Mouse (Mus musculus) midbrain, embryonic 16.5 days (tissue): ENCODE results near the gene Tln2. TPM values are rescaled to one million over a fixed set of nuclear protein-coding genes. Genes with fewer than 3 reads are reported as not detected.

ENCODE experiments used
- ATAC-seq: fragments of 200-750 bp; cut with Nextera tagmentation; 2 replicates; pipeline ENCODE4 v1.8.0; 2017; ENCODE audit warnings: moderate TSS enrichment
- H3K27ac ChIP-seq: fragments of 300-500 bp; sonication (generic); 2 replicates; pipeline ENCODE4 v1.5.1; 2014; ENCODE audit warnings: mild to moderate bottlenecking, low read length, mixed read lengths
- H3K27me3 ChIP-seq: fragments of 300-500 bp; sonication (generic); 2 replicates; pipeline ENCODE4 v1.6.1; 2014; ENCODE audit warnings: low read depth, low read length, mixed read lengths; ENCODE audit not compliant: control insufficient read depth, insufficient read depth
- H3K36me3 ChIP-seq: fragments of 300-500 bp; sonication (generic); 2 replicates; pipeline ENCODE4 v1.6.1; 2014; ENCODE audit warnings: mild to moderate bottlenecking, low read length, moderate library complexity, mixed read lengths; ENCODE audit not compliant: control insufficient read depth, insufficient read depth
- H3K4me1 ChIP-seq: fragments of 300-500 bp; sonication (generic); 2 replicates; pipeline ENCODE4 v1.6.1; 2014; ENCODE audit warnings: mild to moderate bottlenecking, low read length, mixed read lengths; ENCODE audit not compliant: control insufficient read depth, insufficient read depth
- H3K4me2 ChIP-seq: fragments of 300-500 bp; sonication (generic); 2 replicates; pipeline ENCODE4 v1.6.1; 2014; ENCODE audit warnings: mild to moderate bottlenecking, low read length, mixed read lengths
- H3K4me3 ChIP-seq: fragments of 300-500 bp; sonication (generic); 2 replicates; pipeline ENCODE4 v1.5.1; 2014; ENCODE audit warnings: low read depth, mild to moderate bottlenecking, low read length, moderate library complexity, mixed read lengths
- H3K9ac ChIP-seq: fragments of 300-500 bp; sonication (generic); 2 replicates; pipeline ENCODE4 v1.6.1; 2014; ENCODE audit warnings: low read depth, low read length, mixed read lengths
- H3K9me3 ChIP-seq: fragments of 300-500 bp; sonication (generic); replicated peaks from 2 replicates; pipeline ENCODE4 v1.6.1; 2014; ENCODE audit warnings: mild to moderate bottlenecking, low read length, mixed read lengths; ENCODE audit not compliant: control insufficient read depth, poor library complexity, severe bottlenecking
- WGBS: fragments of 180-500 bp; shearing (Covaris S2); extraction: QIAGEN DNeasy Blood & Tissue Kit; methylation state at CpG from one replicate; pipeline ENCODE4 v1.1.7; 2014; 5-methylcytosine and 5-hydroxymethylcytosine counted together
- microRNA counts: library from miRNA; unstranded; fragments of <30 nt; microRNA quantifications from one replicate; lab custom pipeline; 2016
- microRNA-seq: library from miRNA; unstranded; fragments of <30 nt; microRNA quantifications from one replicate; pipeline ENCODE4, GENCODE M21; 2017
- polyA plus RNA-seq: library from polyadenylated mRNA; unstranded; fragments of >200 nt; fragmentation: Nextera tagmentation; extraction: Ambion mirVana; gene quantifications from 2 replicates; pipeline ENCODE4 v1.2.1, GENCODE M21; 2015

Gene Tln2
- polyA plus RNA-seq, 1 experiment from 2014 or later: 24.8 TPM

DNA sequence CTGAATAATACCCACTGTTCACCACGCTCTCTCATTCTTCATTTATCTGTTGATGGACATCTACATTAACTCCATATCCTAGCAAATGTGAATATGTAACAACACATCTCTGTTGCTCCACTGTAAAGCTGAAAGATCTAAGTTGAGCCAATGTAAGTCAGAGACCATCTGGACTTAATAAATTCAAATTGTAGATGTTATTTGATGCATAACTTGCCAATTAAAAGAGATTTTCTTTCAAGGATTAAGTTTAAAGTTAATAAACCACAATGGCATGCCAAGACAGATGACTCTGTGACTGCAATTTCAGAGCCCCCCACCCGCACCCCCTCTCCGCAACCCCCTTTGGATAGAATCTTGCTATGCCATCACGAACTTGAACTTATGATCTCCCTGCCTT, 386.3 kb downstream of the Tln2 start:
- 96% methylated on average over 4 of the region's 4 CpGs for WGBS
- no peaks in the 10 kb centered on the region for H3K27me3 ChIP-seq
- H3K36me3 ChIP-seq: no peaks in the 10 kb centered on the region
- no peak for ATAC-seq
- no peaks in the 10 kb centered on the region for H3K4me1 ChIP-seq
- H3K4me2 ChIP-seq: no peak overlapping the region
- peaks cover 5% of the 10 kb centered on the region; the same call in 1 of the 2 replicates for H3K9me3 ChIP-seq
- H3K4me3 ChIP-seq: no peak overlapping the region
- H3K27ac ChIP-seq: no peak overlapping the region
- H3K9ac ChIP-seq: no peak overlapping the region

DNA sequence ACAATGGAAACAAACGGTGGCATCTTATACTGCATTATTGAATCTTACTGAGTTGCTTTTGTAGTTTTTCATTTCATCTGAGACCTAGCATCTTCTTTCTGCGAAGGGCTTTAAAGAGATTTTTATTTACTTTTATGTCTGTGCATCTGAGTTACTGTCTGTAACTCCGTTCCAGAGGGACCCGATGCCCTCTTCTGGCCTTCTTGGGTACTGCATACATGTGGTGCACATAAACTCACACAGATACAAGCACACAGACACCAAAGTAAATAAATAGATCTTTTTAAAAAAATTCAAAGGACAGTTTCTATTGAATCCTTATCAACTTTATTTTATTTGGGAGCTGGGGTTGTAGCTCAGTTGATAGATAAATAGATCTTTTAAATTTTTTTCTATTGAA, 388.1 kb downstream of the Tln2 start:
- no peak overlapping the region for H3K4me2 ChIP-seq
- H3K36me3 ChIP-seq: no peaks in the 10 kb centered on the region
- 93% methylated on average over 4 of the region's 4 CpGs for WGBS
- ATAC-seq: no peak
- peaks cover 5% of the 10 kb centered on the region; the same call in 1 of the 2 replicates for H3K9me3 ChIP-seq
- H3K4me3 ChIP-seq: no peak overlapping the region
- H3K9ac ChIP-seq: no peak overlapping the region
- H3K27me3 ChIP-seq: no peaks in the 10 kb centered on the region
- no peak overlapping the region for H3K27ac ChIP-seq
- no peaks in the 10 kb centered on the region for H3K4me1 ChIP-seq

DNA sequence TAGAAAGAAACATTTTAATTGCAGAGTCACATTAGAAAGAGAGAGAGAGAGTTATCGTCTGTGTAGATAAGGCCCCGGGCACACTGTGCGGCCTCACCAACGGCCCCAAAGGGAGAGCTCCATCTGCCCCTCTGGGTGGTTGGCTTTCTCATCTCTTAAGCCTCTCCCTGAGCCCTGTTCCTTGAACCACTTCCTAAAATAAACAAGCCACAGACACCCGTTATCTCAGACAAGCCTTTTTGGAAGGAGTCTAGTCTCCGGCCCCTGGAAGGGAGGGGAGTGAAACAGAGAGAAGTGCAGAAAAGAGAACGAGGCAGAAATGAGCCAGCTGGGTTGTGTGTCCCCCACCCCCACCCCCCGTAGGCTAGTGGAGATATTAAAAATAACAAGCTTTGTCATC, 388.7 kb downstream of the Tln2 start:
- Histone ChIP-seq H3K36me3 (no peaks in the 10 kb centered on the region), H3K4me2 (no peak overlapping the region), H3K27me3 (no peaks in the 10 kb centered on the region), H3K4me3 (no peak overlapping the region), H3K4me1 (no peaks in the 10 kb centered on the region), H3K9ac (no peak overlapping the region), H3K9me3 (peaks cover 5% of the 10 kb centered on the region; the same call in 1 of the 2 replicates), H3K27ac (no peak overlapping the region)
- no peak for ATAC-seq
- WGBS: 94% methylated on average over 8 of the region's 8 CpGs

DNA sequence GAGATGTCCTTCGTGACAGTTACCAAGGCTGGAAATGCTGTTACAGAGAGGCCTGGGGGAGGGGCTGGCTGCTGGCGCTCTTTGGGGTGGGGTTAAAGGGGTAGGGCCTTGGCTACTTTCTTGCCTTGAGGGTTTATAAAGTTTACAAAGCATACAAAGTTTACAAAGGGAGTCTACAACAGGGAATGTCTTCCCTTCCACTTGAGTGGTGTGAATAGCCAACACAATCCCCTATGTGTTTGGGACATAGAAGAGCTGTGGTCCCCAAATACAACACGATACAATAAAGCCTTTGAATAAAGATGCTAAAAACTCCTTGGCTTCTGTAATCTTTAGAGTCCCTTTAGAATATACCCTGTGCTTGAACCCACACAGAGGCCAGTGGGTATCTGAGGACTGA, 389.5 kb downstream of the Tln2 start:
- H3K4me1 ChIP-seq: no peaks in the 10 kb centered on the region
- H3K27me3 ChIP-seq: no peaks in the 10 kb centered on the region
- no peak overlapping the region for H3K4me3 ChIP-seq
- no peaks in the 10 kb centered on the region for H3K36me3 ChIP-seq
- no peak overlapping the region for H3K27ac ChIP-seq
- no peak for ATAC-seq
- H3K9ac ChIP-seq: no peak overlapping the region
- peaks cover 5% of the 10 kb centered on the region; the same call in 1 of the 2 replicates for H3K9me3 ChIP-seq
- 79% methylated on average over 3 of the region's 3 CpGs for WGBS
- no peak overlapping the region for H3K4me2 ChIP-seq

MicroRNAs encoded within 50 kb of the gene (microRNA counts, 519-probe panel; counts per million panel counts)
- microRNA mmu-miR-190 (lab: Ali Mortazavi, UCI): 2,052 counts per million, percentile 52 among the panel's probes with 10 or more counts

Small RNA genes within 50 kb of the gene (microRNA-seq; reads per million reads assigned to microRNA genes)
- gene Mir190a: 68.8 reads per million, percentile 50 among the genes with 10 or more reads in this experiment

Other genes starting within 250 kb of the Tln2 start
- gene C2cd4b, start 199.7 kb upstream of the Tln2 start, polyA plus RNA-seq: 0.70 and 0.78 TPM in 2 replicates